Mouse (Mus musculus) MEL (cell line): Measurements from ENCODE around the gene Stpg1. TPM values are rescaled to one million over a fixed set of nuclear protein-coding genes. Genes with fewer than 3 reads are reported as not detected.

ENCODE experiments used
- DNase-seq: peaks from one replicate; pipeline ENCODE4 v3.0.0; 2011; ENCODE audit warnings: low read depth, low spot score
- H3K27ac ChIP-seq: 2 replicates; pipeline ENCODE4 v1.5.1; 2012; ENCODE audit warnings: low read depth, mild to moderate bottlenecking, control low read depth, low read length, moderate library complexity; ENCODE audit not compliant: control insufficient read depth
- H3K27me3 ChIP-seq, 2 experiments: fragments of 150-350 bp in 1 of 2; sonication (generic) in 1 of 2; 2 replicates each; pipeline ENCODE4 v1.6.1; 2012; ENCODE audit warnings: low read length in 2 of 2, mild to moderate bottlenecking in 2 of 2, improper control_type of control experiment in 1 of 2, moderate library complexity in 1 of 2; ENCODE audit not compliant: insufficient read depth in 2 of 2, control insufficient read depth in 1 of 2
- H3K36me3 ChIP-seq, 2 experiments: 2 replicates each; pipeline ENCODE4 v1.6.1; 2012 to 2014; ENCODE audit warnings: low read length in 2 of 2, improper control_type of control experiment in 1 of 2, inconsistent platforms in 1 of 2, mild to moderate bottlenecking in 1 of 2; ENCODE audit not compliant: insufficient read depth in 2 of 2, control insufficient read depth in 1 of 2
- H3K4me1 ChIP-seq, 2 experiments: fragments of 150-350 bp in 1 of 2; sonication (generic) in 1 of 2; 2 replicates each; pipeline ENCODE4 v1.6.1; 2012; ENCODE audit warnings: low read length in 2 of 2, improper control_type of control experiment in 1 of 2, mild to moderate bottlenecking in 1 of 2; ENCODE audit not compliant: insufficient read depth in 2 of 2, control insufficient read depth in 1 of 2
- H3K4me3 ChIP-seq, 2 experiments: fragments of 150-350 bp in 1 of 2; sonication (generic) in 1 of 2; 2 replicates each; pipeline ENCODE4 v1.5.1; 2012; ENCODE audit warnings: low read depth in 2 of 2, low read length in 2 of 2, mild to moderate bottlenecking in 2 of 2, moderate library complexity in 2 of 2, control low read depth in 1 of 2, improper control_type of control experiment in 1 of 2; ENCODE audit not compliant: control insufficient read depth in 1 of 2, insufficient read depth in 1 of 2
- H3K79me2 ChIP-seq: 2 replicates; pipeline ENCODE4 v1.6.1; 2012; ENCODE audit warnings: mild to moderate bottlenecking, low read length, moderate library complexity; ENCODE audit not compliant: control insufficient read depth, poor library complexity, insufficient read depth
- H3K9ac ChIP-seq: 2 replicates; pipeline ENCODE4 v1.6.1; 2012; ENCODE audit warnings: low read depth, mild to moderate bottlenecking, control low read depth, low read length, moderate library complexity; ENCODE audit not compliant: control insufficient read depth, poor library complexity, severe bottlenecking
- H3K9me3 ChIP-seq: fragments of 150-350 bp; sonication (generic); replicated peaks from 2 replicates; pipeline ENCODE4 v1.6.1; 2012; ENCODE audit warnings: mild to moderate bottlenecking, low read length, improper control_type of control experiment, moderate library complexity; ENCODE audit not compliant: insufficient read depth
- CHD2 ChIP-seq: IDR thresholded peaks from 2 replicates; pipeline ENCODE4 v1.6.1; 2011; ENCODE audit warnings: low read length, improper control_type of control experiment
- E2F4 ChIP-seq: IDR thresholded peaks from 2 replicates; pipeline ENCODE4 v1.6.1; 2011; ENCODE audit warnings: low read depth, low read length, improper control_type of control experiment, borderline replicate concordance
- ELF1 ChIP-seq: IDR thresholded peaks from 2 replicates; pipeline ENCODE4 v1.6.1; 2014; ENCODE audit warnings: low read depth, mild to moderate bottlenecking, inconsistent platforms, low read length, improper control_type of control experiment, moderate library complexity
- EP300 ChIP-seq, 2 experiments: IDR thresholded peaks; 2 replicates each; pipeline ENCODE4 v1.6.1; 2011; ENCODE audit warnings: improper control_type of control experiment in 2 of 2, low read length in 2 of 2, low read depth in 1 of 2, mild to moderate bottlenecking in 1 of 2
- ETS1 ChIP-seq: IDR thresholded peaks from 2 replicates; pipeline ENCODE4 v1.6.1; 2012; ENCODE audit warnings: low read depth, mild to moderate bottlenecking, inconsistent platforms, low read length, improper control_type of control experiment, moderate library complexity
- HCFC1 ChIP-seq: IDR thresholded peaks from 2 replicates; pipeline ENCODE4 v1.6.1; 2012; ENCODE audit warnings: low read depth, mild to moderate bottlenecking, inconsistent platforms, low read length, improper control_type of control experiment, moderate library complexity
- JUND ChIP-seq: IDR thresholded peaks from 2 replicates; pipeline ENCODE4 v1.6.1; 2011; ENCODE audit warnings: low read depth, mild to moderate bottlenecking, improper control_type of control experiment, low read length
- KAT2A ChIP-seq: conservative IDR thresholded peaks from 2 replicates; pipeline ENCODE4 v1.6.1; 2012; ENCODE audit warnings: low read depth, low read length, improper control_type of control experiment, inconsistent platforms
- MAX ChIP-seq: IDR thresholded peaks from 2 replicates; pipeline ENCODE4 v1.6.1; 2011; ENCODE audit warnings: low read length, improper control_type of control experiment
- MXI1 ChIP-seq: IDR thresholded peaks from 2 replicates; pipeline ENCODE4 v1.6.1; 2011; ENCODE audit warnings: mild to moderate bottlenecking, low read depth, low read length, improper control_type of control experiment
- MYB ChIP-seq: IDR thresholded peaks from 2 replicates; pipeline ENCODE4 v1.6.1; 2011; ENCODE audit warnings: mild to moderate bottlenecking, low read depth, low read length, improper control_type of control experiment
- NRF1 ChIP-seq: IDR thresholded peaks from 2 replicates; pipeline ENCODE4 v1.6.1; 2014; ENCODE audit warnings: low read depth, mild to moderate bottlenecking, inconsistent platforms, low read length, improper control_type of control experiment, moderate library complexity; ENCODE audit not compliant: poor library complexity, insufficient read depth, severe bottlenecking
- POLR2AphosphoS2 ChIP-seq: IDR thresholded peaks from 2 replicates; pipeline ENCODE4 v1.6.1; 2011; ENCODE audit warnings: low read length, improper control_type of control experiment
- POLR2AphosphoS5 ChIP-seq: IDR thresholded peaks from 2 replicates; pipeline ENCODE4 v1.6.1; 2012; ENCODE audit warnings: low read depth, borderline replicate concordance, mild to moderate bottlenecking, inconsistent platforms, low read length, moderate library complexity, mixed read lengths
- RCOR1 ChIP-seq: IDR thresholded peaks from 2 replicates; pipeline ENCODE4 v1.6.1; 2012; ENCODE audit warnings: low read depth, mild to moderate bottlenecking, inconsistent platforms, low read length, improper control_type of control experiment
- SIN3A ChIP-seq: IDR thresholded peaks from 2 replicates; pipeline ENCODE4 v1.6.1; 2012; ENCODE audit warnings: low read length, improper control_type of control experiment, inconsistent platforms
- SMC3 ChIP-seq: IDR thresholded peaks from 2 replicates; pipeline ENCODE4 v1.6.1; 2011; ENCODE audit warnings: low read depth, low read length, improper control_type of control experiment
- USF1 ChIP-seq: IDR thresholded peaks from 2 replicates; pipeline ENCODE4 v1.6.1; 2014; ENCODE audit warnings: low read depth, mild to moderate bottlenecking, inconsistent platforms, low read length, improper control_type of control experiment, moderate library complexity
- ZC3H11A ChIP-seq: IDR thresholded peaks from 2 replicates; pipeline ENCODE4 v1.6.1; 2012; ENCODE audit warnings: low read depth, mild to moderate bottlenecking, inconsistent platforms, low read length, improper control_type of control experiment
- ZMIZ1 ChIP-seq: IDR thresholded peaks from 2 replicates; pipeline ENCODE4 v1.6.1; 2012; ENCODE audit warnings: low read depth, mild to moderate bottlenecking, inconsistent platforms, low read length, improper control_type of control experiment, moderate library complexity
- ZNF384 ChIP-seq: IDR thresholded peaks from 2 replicates; pipeline ENCODE4 v1.6.1; 2012; ENCODE audit warnings: low read depth, mild to moderate bottlenecking, inconsistent platforms, low read length, improper control_type of control experiment
- polyA plus RNA-seq, 2 experiments: library from polyadenylated mRNA; stranded (reverse) in 1 of 2; unstranded in 1 of 2; fragments of >175 nt in 1 of 2; fragments of >200 nt in 1 of 2; gene quantifications; 2 replicates each; pipeline versions ENCODE4 v1.2.1 to v1.2.4; 2012; ENCODE audit warnings: low replicate concordance in 2 of 2, low read depth in 1 of 2; ENCODE audit not compliant: insufficient read length in 2 of 2, insufficient read depth in 1 of 2, missing spikeins in 1 of 2
- total RNA-seq: library from RNA; depleted of rRNA; stranded (reverse); fragments of 300-350 nt; gene quantifications from 2 replicates; pipeline ENCODE4 v1.2.3, GENCODE M21; 2012

The Stpg1 gene
- total and polyA plus RNA-seq, 3 experiments = 0.21 TPM; not detected in 2

DNA sequence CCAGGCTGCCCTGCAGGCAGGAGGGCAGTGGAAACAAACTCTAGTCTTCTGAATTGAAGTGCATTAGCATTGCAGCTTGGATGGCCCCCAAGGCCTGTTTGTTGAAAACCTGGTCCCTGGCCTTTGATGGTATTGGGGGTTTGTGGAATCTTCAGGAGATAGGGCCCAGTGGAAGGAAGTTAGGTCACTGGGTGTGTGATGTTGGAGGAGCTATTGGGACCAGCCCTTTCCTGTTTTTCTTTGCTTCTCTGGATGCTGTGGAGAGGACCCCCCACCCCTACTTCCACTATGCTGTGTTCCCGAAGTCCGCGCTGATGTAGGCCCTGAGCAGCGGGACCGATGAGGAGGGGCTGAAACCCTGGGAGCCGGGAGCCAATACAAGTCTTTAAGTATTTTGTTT is 3.5 kb downstream of the Stpg1 start:
- H3K4me1 ChIP-seq = peaks cover 9 to 30% of the 10 kb centered on the region in 2 experiments
- DNase-seq = no peak
- H3K27ac ChIP-seq = no peak overlapping the region
- H3K9ac ChIP-seq = no peak overlapping the region
- H3K27me3 ChIP-seq = no peaks in the 10 kb centered on the region
- peaks cover 0 to 11% of the 10 kb centered on the region in 2 experiments; a peak in 2 of 4 replicates for H3K36me3 ChIP-seq
- H3K79me2 ChIP-seq = no peaks in the 10 kb centered on the region; the same call in 1 of the 2 replicates
- no peaks in the 10 kb centered on the region for H3K9me3 ChIP-seq
- no peak for TF ChIP-seq HCFC1
- TF ChIP-seq ZNF384 = no peak
- no peak for TF ChIP-seq MXI1
- no peak for TF ChIP-seq ZMIZ1
- TF ChIP-seq ETS1 = no peak
- TF ChIP-seq SMC3 = no peak
- TF ChIP-seq CHD2 = no peak
- TF ChIP-seq POLR2AphosphoS2 = no peak
- no peak for TF ChIP-seq POLR2AphosphoS5
- TF ChIP-seq MAX = no peak
- no peak for TF ChIP-seq E2F4
- TF ChIP-seq NRF1 = no peak
- TF ChIP-seq JUND = no peak
- TF ChIP-seq ELF1 = no peak
- TF ChIP-seq ZC3H11A = no peak
- no peak for TF ChIP-seq MYB
- no peak for TF ChIP-seq USF1
- TF ChIP-seq KAT2A = no peak
- TF ChIP-seq RCOR1 = no peak
- H3K4me3 ChIP-seq = no peak overlapping the region

DNA sequence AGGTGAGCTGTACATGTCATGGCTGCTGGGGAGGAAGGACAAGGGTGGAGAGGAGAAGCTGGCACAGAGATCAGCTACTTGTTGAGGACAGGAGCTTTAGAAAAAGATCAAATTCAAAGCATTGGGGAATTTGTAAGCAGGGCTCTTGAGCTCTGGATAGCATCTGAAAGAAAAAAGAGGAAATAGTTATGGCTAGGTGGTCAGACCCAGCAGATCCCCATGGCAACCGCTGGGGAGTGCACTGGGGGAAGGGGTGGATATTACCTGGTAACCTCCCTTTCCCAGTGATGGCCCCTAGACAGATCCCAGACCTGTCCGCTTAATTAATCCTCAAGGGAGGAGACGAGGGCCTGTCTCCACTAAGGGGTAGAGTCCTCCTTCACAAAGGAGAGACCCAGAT is 5.2 kb downstream of the Stpg1 start:
- TF ChIP-seq EP300 (IDR thresholded peaks at IDR 0.05; ENCODE audit: low read depth in 1 of 2, low read length in 2 of 2) = 0 out of 4 replicates have a peak, but pooled peaks of 1 of the 2 experiments have one; percentile 7
- peak; percentile 13; the same call in 1 of the 2 replicates for TF ChIP-seq ELF1
- TF ChIP-seq SIN3A = no peak
- peak; percentile 56 for DNase-seq
- H3K36me3 ChIP-seq = peaks cover 0 to 11% of the 10 kb centered on the region in 2 experiments; a peak in 2 of 4 replicates
- H3K9ac ChIP-seq = no peak overlapping the region
- H3K27me3 ChIP-seq = no peaks in the 10 kb centered on the region
- no peaks in the 10 kb centered on the region for H3K9me3 ChIP-seq
- H3K4me1 ChIP-seq = peaks cover 7 to 25% of the 10 kb centered on the region in 2 experiments
- peak overlapping the region in 1 of 2 experiments; percentile 38; a peak in 1 of 4 replicates for H3K4me3 ChIP-seq
- peak overlapping the region; percentile 2; the same call in 1 of the 2 replicates for H3K27ac ChIP-seq
- no peaks in the 10 kb centered on the region; the same call in 1 of the 2 replicates for H3K79me2 ChIP-seq
